Mouse (Mus musculus) G1E (cell line): ENCODE measurements around the gene Cep78. TPM values are rescaled to one million over a fixed set of nuclear protein-coding genes. Genes with fewer than 3 reads are reported as not detected.
A peak's percentile ranks its signal among the peaks of the same experiment; 100 is the strongest.

Experiments
- ATAC-seq: 2 replicates; pipeline ENCODE4 v1.8.0; 2016; ENCODE audit warnings: mild to moderate bottlenecking; ENCODE audit not compliant: insufficient number of reproducible peaks, poor library complexity, low FRiP score, severe bottlenecking; ENCODE audit errors: extremely low read depth
- DNase-seq: peaks from one replicate; pipeline ENCODE4 v3.0.0; 2012; ENCODE audit warnings: low spot score
- H3K27me3 ChIP-seq: 2 replicates; pipeline ENCODE4 v1.6.1; 2012; ENCODE audit warnings: mild to moderate bottlenecking, low read length, inconsistent platforms; ENCODE audit not compliant: insufficient read depth
- H3K36me3 ChIP-seq: replicated peaks from 2 replicates; pipeline ENCODE3; 2012; ENCODE audit warnings: mild to moderate bottlenecking, inconsistent platforms
- H3K4me1 ChIP-seq: 2 replicates; pipeline ENCODE4 v1.6.1; 2012; ENCODE audit warnings: low read depth, low read length, inconsistent platforms, mixed read lengths; ENCODE audit not compliant: insufficient read depth
- H3K4me3 ChIP-seq: 2 replicates; pipeline ENCODE4 v1.5.1; 2012; ENCODE audit warnings: low read depth, mild to moderate bottlenecking, inconsistent platforms, low read length, moderate library complexity, mixed read lengths
- H3K9me3 ChIP-seq: replicated peaks from 2 replicates; pipeline ENCODE4 v1.6.1; 2012; ENCODE audit warnings: inconsistent platforms
- CTCF ChIP-seq: IDR thresholded peaks from 2 replicates; pipeline ENCODE4 v1.5.1; 2012; ENCODE audit warnings: low read depth, low read length, inconsistent platforms, mixed read lengths
- GATA1 ChIP-seq: IDR thresholded peaks from 2 replicates; pipeline ENCODE4 v1.6.1; 2012; ENCODE audit warnings: borderline replicate concordance, low read length, inconsistent platforms, mixed read lengths
- GATA2 ChIP-seq: IDR thresholded peaks from 2 replicates; pipeline ENCODE4 v1.6.1; 2012; ENCODE audit warnings: low read depth, low read length, inconsistent platforms, borderline replicate concordance
- POLR2AphosphoS5 ChIP-seq: IDR thresholded peaks from 2 replicates; pipeline ENCODE4 v1.6.1; 2012; ENCODE audit warnings: low read depth, low read length, inconsistent platforms; ENCODE audit not compliant: insufficient replicate concordance
- TAL1 ChIP-seq: conservative IDR thresholded peaks from 2 replicates; pipeline ENCODE4 v1.6.1; 2012; ENCODE audit warnings: low read depth, low read length, inconsistent platforms, mixed read lengths
- polyA plus RNA-seq: library from polyadenylated mRNA; stranded (reverse); fragments of >175 nt; gene quantifications from 2 replicates; pipeline ENCODE4 v1.2.3, GENCODE M21; 2012
- total RNA-seq, 2 experiments: library from RNA; stranded (forward) in 1 of 2; stranded (reverse) in 1 of 2; fragments of 200-1000 nt in 1 of 2; fragments of >200 nt in 1 of 2; fragmentation: Nextera tagmentation in 1 of 2; gene quantifications; 2 replicates each; pipeline ENCODE4 v1.2.3; 2014 to 2017

The Cep78 gene
- total and polyA plus RNA-seq, 3 experiments = 8.6 to 20.7 (median 17.3) TPM

DNA sequence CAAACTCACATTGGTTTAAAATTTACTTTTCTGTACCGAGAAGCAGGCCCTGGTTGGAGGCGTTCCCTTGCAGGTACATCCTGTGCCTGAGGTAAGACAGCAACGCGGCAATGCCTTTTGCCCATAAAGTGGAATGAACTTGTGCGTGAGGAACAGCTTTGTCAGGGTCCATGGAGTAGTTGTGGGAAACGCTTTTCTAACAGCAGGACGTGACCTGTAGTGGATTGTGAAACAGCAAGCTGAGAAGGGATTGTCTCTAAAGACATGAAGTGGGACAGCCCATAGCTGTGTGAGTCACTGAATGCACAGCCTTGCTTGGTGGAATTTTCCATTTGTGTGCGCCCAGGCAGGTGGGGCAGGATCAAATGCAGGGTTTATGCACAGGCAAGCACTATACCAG lies 43.4 kb downstream of the Cep78 start:
- no peaks in the 10 kb centered on the region for H3K9me3 ChIP-seq
- H3K36me3 ChIP-seq = no peaks in the 10 kb centered on the region
- no peaks in the 10 kb centered on the region for H3K4me1 ChIP-seq
- ATAC-seq (no peak), DNase-seq (no peak)
- no peak overlapping the region for H3K4me3 ChIP-seq
- peaks cover 15% of the 10 kb centered on the region for H3K27me3 ChIP-seq
- TF ChIP-seq GATA2 (no peak), CTCF (no peak), GATA1 (no peak), POLR2AphosphoS5 (no peak), TAL1 (no peak)

DNA sequence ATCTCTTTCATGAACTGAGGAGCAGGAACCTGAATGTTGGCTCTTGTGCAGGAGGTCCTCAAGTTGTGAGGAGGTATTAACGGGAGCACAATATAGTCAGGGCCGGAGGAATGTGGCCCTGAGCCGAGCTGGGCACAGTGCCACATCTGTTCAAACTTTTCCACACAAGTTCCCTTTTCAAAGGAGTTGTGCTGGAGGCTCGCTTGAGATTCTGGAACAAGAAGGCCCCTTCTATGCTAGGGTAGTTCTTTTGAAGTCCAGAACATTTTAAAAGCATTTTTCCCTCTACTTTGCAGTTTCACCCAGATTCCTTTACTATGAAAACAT lies 59.1 kb downstream of the Cep78 start:
- ATAC-seq (no peak), DNase-seq (no peak)
- Histone ChIP-seq H3K9me3 (no peaks in the 10 kb centered on the region), H3K36me3 (peaks cover 12% of the 10 kb centered on the region), H3K4me3 (peak overlapping the region; percentile 93; the same call in 1 of the 2 replicates), H3K4me1 (peaks cover 43% of the 10 kb centered on the region), H3K27me3 (peaks cover 1% of the 10 kb centered on the region; the same call in 1 of the 2 replicates)
- TF ChIP-seq POLR2AphosphoS5 (no peak), TAL1 (no peak), GATA1 (no peak), GATA2 (no peak), CTCF (no peak)

DNA sequence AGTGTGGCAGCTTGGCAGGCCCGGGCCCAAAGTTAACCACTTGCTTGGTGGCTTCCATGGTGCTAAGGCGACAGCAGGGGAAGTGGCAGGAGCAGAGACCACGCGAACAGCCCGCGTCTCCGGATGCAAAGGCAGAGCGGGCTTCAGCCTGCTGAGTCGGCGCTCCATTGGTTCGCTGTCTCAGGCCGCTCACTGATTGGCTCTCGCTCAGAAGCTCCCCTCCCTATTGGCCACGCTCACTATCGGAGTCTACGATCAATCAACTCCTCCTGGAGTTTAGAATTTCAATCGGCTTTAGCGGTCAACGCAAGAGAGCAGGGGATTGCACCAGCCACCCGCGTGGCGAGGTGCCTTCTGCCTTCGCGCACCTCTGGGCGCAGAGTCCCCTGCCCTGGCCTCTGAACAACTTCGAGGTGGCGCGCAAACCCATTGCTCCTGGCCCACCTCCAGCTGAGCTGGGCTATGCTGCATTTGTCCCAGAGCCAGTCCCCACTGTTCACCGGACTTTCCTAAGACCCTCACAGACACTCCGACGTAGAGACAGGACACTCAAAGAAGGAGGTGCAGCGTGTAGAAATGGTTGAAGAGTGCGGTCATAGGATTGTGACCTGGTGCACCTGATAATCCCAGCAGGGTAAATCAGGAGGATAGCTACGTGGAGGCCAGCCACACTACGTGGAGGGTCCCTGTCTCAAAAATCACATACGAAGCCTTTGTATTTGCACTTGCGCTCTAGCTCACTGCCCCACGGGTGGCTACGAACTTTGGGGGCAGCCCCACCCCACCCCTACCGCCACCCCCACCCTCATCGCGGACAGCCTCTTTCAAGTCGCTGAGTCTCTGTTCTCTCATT lies 59.7 kb downstream of the Cep78 start:
- DNase-seq (peak; percentile 97), ATAC-seq (peak; percentile 93)
- H3K36me3 ChIP-seq = peaks cover 17% of the 10 kb centered on the region
- H3K4me3 ChIP-seq = peak overlapping the region; percentile 93
- H3K4me1 ChIP-seq = peaks cover 46% of the 10 kb centered on the region
- TF ChIP-seq POLR2AphosphoS5 (peak; percentile 42; the same call in 1 of the 2 replicates), GATA1 (no peak)
- H3K9me3 ChIP-seq = no peaks in the 10 kb centered on the region
- H3K27me3 ChIP-seq = no peaks in the 10 kb centered on the region

DNA sequence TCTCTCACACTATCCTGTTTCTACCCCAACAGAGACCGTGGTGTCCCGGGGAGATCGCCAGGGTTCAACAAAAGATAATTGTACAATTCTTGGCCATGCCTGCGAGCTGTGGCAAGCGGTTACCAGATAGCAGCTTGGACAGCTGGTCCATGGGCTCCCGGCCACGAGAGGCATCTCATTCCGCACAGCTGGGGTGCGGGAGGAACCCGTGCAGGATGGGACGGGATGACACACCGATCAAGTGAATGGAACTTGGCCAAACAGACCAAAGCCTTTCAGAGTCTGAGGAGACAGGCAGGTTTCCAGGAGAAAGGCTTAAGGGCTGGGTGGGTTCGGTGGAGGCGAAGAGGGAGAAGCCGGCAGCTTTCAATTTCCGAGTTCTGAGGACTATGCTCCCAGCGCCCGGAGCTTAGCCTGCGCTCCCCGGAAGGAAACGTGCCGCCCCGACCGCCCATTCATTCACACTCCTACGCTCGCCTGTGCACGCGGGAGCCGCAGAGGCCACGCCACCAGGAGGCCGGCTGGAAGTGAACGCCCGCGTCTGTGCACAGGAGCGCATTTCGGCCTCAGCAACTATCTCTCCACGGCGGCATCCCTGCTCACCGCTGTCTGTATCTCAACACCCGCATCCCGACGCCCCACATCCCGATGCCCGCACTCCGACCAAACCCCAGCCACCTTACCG lies 60.5 kb downstream of the Cep78 start:
- ATAC-seq (no peak), DNase-seq (peak; percentile 50)
- Histone ChIP-seq H3K4me3 (peak overlapping the region; percentile 93), H3K36me3 (peaks cover 25% of the 10 kb centered on the region), H3K9me3 (no peaks in the 10 kb centered on the region), H3K27me3 (no peaks in the 10 kb centered on the region), H3K4me1 (peaks cover 46% of the 10 kb centered on the region)
- TF ChIP-seq CTCF (no peak), GATA1 (no peak), GATA2 (no peak), TAL1 (no peak), POLR2AphosphoS5 (no peak; the same call in 1 of the 2 replicates)

DNA sequence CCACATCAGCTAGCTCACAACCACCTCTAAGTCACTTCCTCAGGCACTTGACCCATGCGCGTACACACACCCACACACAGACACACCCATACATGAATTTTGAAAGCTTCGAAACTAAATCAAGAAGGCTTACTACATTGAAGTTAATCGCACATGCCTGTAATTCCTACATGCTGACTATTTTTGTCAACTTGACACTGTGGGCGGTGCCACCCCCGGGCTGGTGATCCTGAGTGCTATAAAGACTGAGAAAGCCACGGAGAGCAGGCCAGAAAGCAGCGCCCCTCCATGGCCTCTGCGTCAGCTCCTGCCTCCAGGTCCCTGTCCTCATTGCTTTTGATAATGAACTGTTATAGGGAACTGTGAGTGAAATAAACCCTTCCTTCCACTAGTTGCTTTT lies 61.4 kb downstream of the Cep78 start:
- peak; percentile 17; the same call in 1 of the 2 replicates for ATAC-seq
- Histone ChIP-seq H3K9me3 (no peaks in the 10 kb centered on the region), H3K36me3 (peaks cover 34% of the 10 kb centered on the region), H3K4me1 (peaks cover 49% of the 10 kb centered on the region), H3K4me3 (peak overlapping the region; percentile 93), H3K27me3 (no peaks in the 10 kb centered on the region)
- no peak for DNase-seq
- TF ChIP-seq TAL1 (no peak), CTCF (no peak), GATA2 (no peak), POLR2AphosphoS5 (no peak), GATA1 (no peak)

DNA sequence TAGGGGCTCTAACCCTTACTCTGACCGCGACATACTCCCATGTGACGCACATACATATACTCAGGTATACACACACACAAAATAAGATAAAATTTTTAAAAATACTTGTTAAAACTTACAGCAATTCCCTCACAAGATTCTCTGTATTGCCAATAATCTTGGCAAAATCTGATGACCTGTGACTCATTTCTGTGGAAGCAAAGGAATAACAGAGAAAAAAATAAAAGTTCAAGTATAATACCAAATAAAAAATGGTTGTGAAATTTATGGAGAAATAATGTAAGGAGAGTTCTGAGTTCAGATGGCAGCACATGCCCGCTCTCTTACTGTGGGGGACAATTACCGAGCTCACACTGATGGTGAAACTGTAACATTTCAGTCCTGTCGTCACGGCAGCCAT lies 65.5 kb downstream of the Cep78 start:
- peaks cover 32% of the 10 kb centered on the region for H3K4me1 ChIP-seq
- no peaks in the 10 kb centered on the region for H3K9me3 ChIP-seq
- ATAC-seq (no peak), DNase-seq (no peak)
- H3K27me3 ChIP-seq = no peaks in the 10 kb centered on the region
- no peak overlapping the region for H3K4me3 ChIP-seq
- H3K36me3 ChIP-seq = peaks cover 73% of the 10 kb centered on the region
- TF ChIP-seq GATA2 (no peak), TAL1 (no peak), CTCF (no peak), GATA1 (no peak), POLR2AphosphoS5 (no peak)

DNA sequence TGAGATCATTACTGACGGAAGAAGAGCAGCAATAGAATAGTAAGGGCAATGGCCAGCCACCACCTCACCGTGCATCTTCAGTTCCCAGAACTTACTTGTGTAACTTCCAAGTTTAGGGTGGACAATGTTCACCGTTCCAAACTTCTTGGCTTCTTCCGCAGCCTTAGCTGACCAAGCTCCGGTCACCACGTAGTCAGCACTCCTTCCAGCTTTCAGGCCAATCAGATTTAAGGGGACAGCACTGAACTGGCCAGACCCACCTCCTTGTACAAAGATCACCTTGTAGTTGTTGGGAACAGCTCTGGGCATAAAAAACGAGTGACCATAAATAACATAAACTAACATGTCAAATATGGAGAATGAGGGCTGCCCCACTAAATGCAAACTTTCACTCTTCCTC lies 66.7 kb downstream of the Cep78 start:
- DNase-seq (no peak), ATAC-seq (no peak)
- TF ChIP-seq TAL1 (no peak), GATA2 (no peak), POLR2AphosphoS5 (no peak), GATA1 (no peak)
- peaks cover 86% of the 10 kb centered on the region for H3K36me3 ChIP-seq
- peaks cover 23% of the 10 kb centered on the region; the same call in 1 of the 2 replicates for H3K4me1 ChIP-seq
- no peak overlapping the region for H3K4me3 ChIP-seq
- H3K9me3 ChIP-seq = no peaks in the 10 kb centered on the region
- H3K27me3 ChIP-seq = no peaks in the 10 kb centered on the region
